ENCODE assay signal across 10 mouse cellular contexts in the genomic region with DNA sequence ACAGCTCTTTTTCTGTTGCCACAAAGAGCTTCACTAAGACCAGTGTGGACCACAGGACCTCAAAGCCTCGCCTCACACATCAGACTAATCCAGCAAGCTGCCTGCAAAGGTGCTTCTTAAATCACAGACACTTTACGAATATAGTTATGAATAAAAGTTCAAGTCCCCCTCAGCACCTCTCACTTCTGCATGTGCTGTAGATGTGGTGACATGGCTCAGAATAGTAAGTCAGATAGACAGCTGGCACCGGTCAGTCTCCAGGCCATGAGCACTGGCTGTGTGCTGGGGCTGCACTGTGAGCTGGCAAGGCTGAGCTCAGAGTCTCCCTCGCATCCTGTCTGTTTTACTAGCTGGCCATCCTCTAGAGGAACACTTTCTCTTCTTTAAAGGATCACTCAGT.
DNase-seq lines count a peak whose midpoint lies in the region; ATAC-seq lines count a peak whose summit lies in the region.
"Had no signal": no experiment of that assay in that cellular context is flagged by ENCODE, and none has a peak within 500 bp of the region (broad histone marks: within the 10 kb centered on the region; RNA-seq: fewer than 3 reads in every experiment).

No protein-coding gene starts in this region.

- intact Hi-C loops in left cerebral cortex, postnatal 36 days (cut with DNase I) = no loop called here

- no peak for DNase-seq in lung, adult 18-20 months
- DNase-seq in yolk sac, embryonic 10.5 days (ENCODE audit: low spot score) = peak; percentile 32
- no peak for DNase-seq in left cerebral cortex, postnatal 36 days (ENCODE audit: low spot score in 2 of 2)
- DNase-seq in adrenal gland, postnatal 36 days = no peak
- DNase-seq: cerebellum, postnatal 25 days; right cerebral cortex, postnatal 25 days had no signal

- peak; percentile 43; the same call in 1 of the 2 replicates for ATAC-seq in lung, embryonic 16.5 days (ENCODE audit: low read depth)
- peak; percentile 72 for ATAC-seq in heart, embryonic 11.5 days (replicated peaks; ENCODE audit: insufficient number of reproducible peaks, low FRiP score, low TSS enrichment)
- peak; percentile 75 for ATAC-seq in hindbrain, embryonic 16.5 days

- H3K4me2 ChIP-seq in lung, embryonic 16.5 days (ENCODE audit: low read depth, low read length) = no peak overlapping the region
- peak overlapping the region; percentile 34 for H3K4me2 ChIP-seq in heart, embryonic 11.5 days
- no peak overlapping the region for H3K4me2 ChIP-seq in hindbrain, embryonic 16.5 days (ENCODE audit: low read length)

- no peak overlapping the region for H3K4me3 ChIP-seq in lung, embryonic 16.5 days (ENCODE audit: low read length)
- H3K4me3 ChIP-seq in heart, embryonic 11.5 days (ENCODE audit: low read depth, low read length) = no peak overlapping the region
- H3K4me3 ChIP-seq in hindbrain, embryonic 16.5 days (ENCODE audit: low read length) = no peak overlapping the region

- 61% methylated on average over 4 of the region's 4 CpGs for WGBS in lung, embryonic 16.5 days
- WGBS in heart, embryonic 11.5 days (ENCODE audit: insufficient replicate concordance) = 31% methylated on average over 4 of the region's 4 CpGs
- WGBS in hindbrain, embryonic 16.5 days = 42% methylated on average over 4 of the region's 4 CpGs

- 0 out of 2 replicates have a peak, but pooled peaks cover 3% of the 10 kb centered on the region for H3K4me1 ChIP-seq in lung, embryonic 16.5 days (replicated peaks; ENCODE audit: control insufficient read depth, insufficient read depth, low read length)
- H3K4me1 ChIP-seq in heart, embryonic 11.5 days (ENCODE audit: control insufficient read depth, insufficient read depth, low read length) = peaks cover 25% of the 10 kb centered on the region
- H3K4me1 ChIP-seq in hindbrain, embryonic 16.5 days (ENCODE audit: control insufficient read depth, insufficient read depth, low read depth, low read length) = no peaks in the 10 kb centered on the region; the same call in 1 of the 2 replicates

- no peaks in the 10 kb centered on the region for H3K27me3 ChIP-seq in lung, embryonic 16.5 days (ENCODE audit: control insufficient read depth, insufficient read depth, low read depth, low read length)
- no peaks in the 10 kb centered on the region for H3K27me3 ChIP-seq in heart, embryonic 11.5 days (ENCODE audit: control insufficient read depth, insufficient read depth, low read length)
- H3K27me3 ChIP-seq in hindbrain, embryonic 16.5 days (replicated peaks; ENCODE audit: control insufficient read depth, insufficient read depth, low read length) = no peaks in the 10 kb centered on the region

- no peaks in the 10 kb centered on the region for H3K9me3 ChIP-seq in lung, embryonic 16.5 days (ENCODE audit: control insufficient read depth, low read length)
- H3K9me3 ChIP-seq in heart, embryonic 11.5 days (replicated peaks; ENCODE audit: control insufficient read depth, low read length) = no peaks in the 10 kb centered on the region
- H3K9me3 ChIP-seq in hindbrain, embryonic 16.5 days (ENCODE audit: control insufficient read depth, low read length) = no peaks in the 10 kb centered on the region
- H3K9me3 ChIP-seq: G1E had no signal

- peaks cover 3% of the 10 kb centered on the region; the same call in 1 of the 2 replicates for H3K36me3 ChIP-seq in lung, embryonic 16.5 days (ENCODE audit: control insufficient read depth, insufficient read depth, low read length)
- no peaks in the 10 kb centered on the region for H3K36me3 ChIP-seq in heart, embryonic 11.5 days (ENCODE audit: control insufficient read depth, insufficient read depth, low read length)
- no peaks in the 10 kb centered on the region for H3K36me3 ChIP-seq in hindbrain, embryonic 16.5 days (ENCODE audit: control insufficient read depth, insufficient read depth, low read length)

- no peak overlapping the region for H3K9ac ChIP-seq in lung, embryonic 16.5 days (ENCODE audit: low read length)
- 0 out of 2 replicates have a peak overlapping the region, but pooled peaks have one; percentile 28 for H3K9ac ChIP-seq in heart, embryonic 11.5 days (ENCODE audit: low read depth, low read length)
- H3K9ac ChIP-seq in hindbrain, embryonic 16.5 days (ENCODE audit: low read depth, low read length) = no peak overlapping the region

- H3K27ac ChIP-seq in lung, embryonic 16.5 days (ENCODE audit: low read length) = peak overlapping the region; percentile 69
- H3K27ac ChIP-seq in heart, embryonic 11.5 days (ENCODE audit: low read depth, low read length) = peak overlapping the region; percentile 87
- H3K27ac ChIP-seq in hindbrain, embryonic 16.5 days (ENCODE audit: low read depth, low read length) = peak overlapping the region; percentile 53
